Mouse (Mus musculus) stomach, postnatal 0 days (tissue): ENCODE measurements around the gene Rsph4a. TPM values are rescaled to one million over a fixed set of nuclear protein-coding genes. Genes with fewer than 3 reads are reported as not detected.
"Not testable (repeated sequence)": the region's sequence is repeated elsewhere in the genome, so short reads cannot be mapped to it uniquely, and the experiment has no call there.

Experiments
- ATAC-seq: fragments of 200-750 bp; cut with Nextera tagmentation; 2 replicates; pipeline ENCODE4 v1.8.0; 2017; ENCODE audit not compliant: low FRiP score, low TSS enrichment
- DNase-seq: peaks from one replicate; pipeline ENCODE4 v3.0.0-alpha.2; 2016; ENCODE audit warnings: low spot score
- H3K27ac ChIP-seq: fragments of 300-500 bp; sonication (generic); replicated peaks from 2 replicates; pipeline ENCODE4 v1.5.1; 2014; ENCODE audit warnings: mild to moderate bottlenecking, control low read depth
- H3K27me3 ChIP-seq: fragments of 300-500 bp; sonication (generic); 2 replicates; pipeline ENCODE4 v1.6.1; 2014; ENCODE audit warnings: low read length; ENCODE audit not compliant: control insufficient read depth, insufficient read depth
- H3K36me3 ChIP-seq: fragments of 300-500 bp; sonication (generic); 2 replicates; pipeline ENCODE4 v1.6.1; 2014; ENCODE audit warnings: low read length, mixed read lengths; ENCODE audit not compliant: control insufficient read depth, insufficient read depth
- H3K4me1 ChIP-seq: fragments of 300-500 bp; sonication (generic); replicated peaks from 2 replicates; pipeline ENCODE4 v1.6.1; 2014; ENCODE audit warnings: antibody characterized with exemption; ENCODE audit not compliant: control insufficient read depth, insufficient read depth
- H3K4me2 ChIP-seq: fragments of 300-500 bp; sonication (generic); replicated peaks from 2 replicates; pipeline ENCODE4 v1.6.1; 2014; ENCODE audit warnings: low read depth, mild to moderate bottlenecking, control low read depth, moderate library complexity
- H3K4me3 ChIP-seq: fragments of 300-500 bp; sonication (generic); 2 replicates; pipeline ENCODE4 v1.5.1; 2014; ENCODE audit warnings: low read depth, low read length, control low read depth
- H3K9ac ChIP-seq: fragments of 300-500 bp; sonication (generic); 2 replicates; pipeline ENCODE4 v1.6.1; 2014; ENCODE audit warnings: mild to moderate bottlenecking, low read length, control low read depth, mixed read lengths
- H3K9me3 ChIP-seq: fragments of 300-500 bp; sonication (generic); 2 replicates; pipeline ENCODE4 v1.6.1; 2016; ENCODE audit warnings: low read length; ENCODE audit not compliant: control insufficient read depth
- CTCF ChIP-seq: IDR thresholded peaks from 2 replicates; pipeline ENCODE4 v1.5.1; 2016; ENCODE audit warnings: antibody characterized with exemption, low read depth, mild to moderate bottlenecking, moderate library complexity
- EP300 ChIP-seq: optimal IDR thresholded peaks from 2 replicates; pipeline ENCODE3; 2016; ENCODE audit warnings: antibody characterized with exemption
- WGBS: fragments of 180-500 bp; shearing (Covaris S2); extraction: QIAGEN DNeasy Blood & Tissue Kit; methylation state at CpG from one replicate; pipeline ENCODE4 v1.1.7; 2014; 5-methylcytosine and 5-hydroxymethylcytosine counted together
- polyA plus RNA-seq: library from polyadenylated mRNA; unstranded; fragments of >200 nt; fragmentation: Nextera tagmentation; extraction: Ambion mirVana; gene quantifications from 2 replicates; pipeline ENCODE4 v1.2.1, GENCODE M21; 2015

Gene Rsph4a
- 0.12 TPM in 1 of 2 replicates, not detected in the other for polyA plus RNA-seq

DNA sequence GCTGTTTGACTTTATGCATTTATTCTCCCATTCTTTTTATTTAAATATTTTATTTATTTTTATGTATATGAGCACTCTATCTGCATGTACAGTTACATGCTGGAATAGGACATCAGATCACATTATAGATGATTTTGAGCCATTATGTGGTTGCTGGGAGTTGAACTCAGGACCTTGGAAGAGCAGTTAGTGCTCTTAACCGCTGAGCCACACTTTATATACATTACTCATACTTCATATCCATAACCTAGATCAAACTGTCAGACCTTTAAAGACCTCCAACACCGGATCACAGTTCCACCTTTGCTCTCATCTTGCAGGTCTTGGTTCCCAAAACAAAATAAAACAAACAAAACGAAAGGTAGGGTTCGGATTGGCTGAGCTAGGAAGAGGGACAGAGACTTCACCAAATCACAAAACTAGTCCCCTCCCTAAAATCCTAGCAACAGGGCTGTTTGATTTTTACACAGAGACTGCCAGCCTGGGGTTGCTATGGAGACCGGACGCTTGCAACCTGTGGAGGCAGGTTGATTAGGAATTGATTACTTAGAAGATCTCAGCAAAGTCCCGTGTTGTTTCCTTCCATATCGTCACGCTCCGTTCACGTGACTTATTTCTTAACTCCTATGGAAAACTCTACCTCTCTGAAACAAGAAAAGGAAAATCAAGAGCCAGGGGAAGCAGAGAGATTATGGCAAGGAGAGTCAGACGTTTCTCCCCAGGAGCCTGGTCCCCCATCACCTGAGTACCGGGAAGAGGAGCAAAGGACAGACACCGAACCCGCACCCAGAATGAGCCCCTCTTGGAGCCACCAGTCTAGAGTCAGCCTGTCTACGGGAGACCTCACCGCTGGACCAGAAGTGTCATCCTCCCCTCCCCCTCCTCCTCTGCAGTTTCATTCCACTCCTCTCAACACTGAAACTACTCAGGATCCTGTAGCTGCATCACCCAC, at the start of gene Rsph4a:
Gene Rsph4a (plus strand): TSS at position 582 of the 952 bp plus-strand sequence.
- peak; percentile 92 for ATAC-seq

DNA sequence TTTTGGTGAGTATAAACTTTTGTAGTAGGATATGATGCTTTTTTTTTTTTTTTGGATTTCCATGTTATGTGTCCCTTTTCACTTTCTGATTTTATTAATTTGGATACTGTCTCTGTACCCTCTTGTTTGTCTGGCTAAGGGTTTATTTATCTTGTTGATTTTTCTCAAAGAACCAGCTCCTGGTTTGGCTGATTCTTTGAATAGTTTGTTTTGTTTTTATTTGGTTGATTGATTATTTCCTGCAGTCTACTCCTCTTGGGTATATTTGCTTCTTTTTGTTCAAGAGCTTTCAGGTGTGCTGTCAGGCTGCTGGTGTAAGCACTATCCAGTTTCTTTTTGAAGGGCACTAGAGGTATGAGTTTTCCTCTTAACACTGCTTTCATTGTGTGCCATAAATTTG, 47.5 kb upstream of the Rsph4a start, which contains the start of gene Sult3a1:
Gene Sult3a1 (plus strand): TSS at position 301 of the 400 bp plus-strand sequence.
- DNase-seq: no peak
- no peak for TF ChIP-seq EP300
- no peak for TF ChIP-seq CTCF
- no peak within 1 kb of the TSS for H3K4me3 ChIP-seq
- H3K36me3 ChIP-seq: no peaks in the 10 kb centered on the region
- no peak within 1 kb of the TSS for H3K9ac ChIP-seq
- no peaks in the 10 kb centered on the region for H3K27me3 ChIP-seq
- no peak for ATAC-seq
- H3K4me1 ChIP-seq: no peaks in the 10 kb centered on the region
- H3K9me3 ChIP-seq: no peaks in the 10 kb centered on the region
- H3K27ac ChIP-seq: no peak within 1 kb of the TSS
- H3K4me2 ChIP-seq: no peak within 1 kb of the TSS

More for the DNA sequence above, at the start of gene Rsph4a:
- peak within 1 kb of the TSS; percentile 27; the same call in 1 of the 2 replicates for H3K9ac ChIP-seq
- no peaks in the 10 kb centered on the region for H3K36me3 ChIP-seq
- H3K9me3 ChIP-seq: no peaks in the 10 kb centered on the region
- peak within 1 kb of the TSS; percentile 57 for H3K4me2 ChIP-seq
- no peaks in the 10 kb centered on the region for H3K27me3 ChIP-seq
- DNase-seq: peak; percentile 59
- TF ChIP-seq CTCF (no peak), EP300 (no peak)
- H3K27ac ChIP-seq: no peak within 1 kb of the TSS
- peak within 1 kb of the TSS; percentile 37 for H3K4me3 ChIP-seq
- H3K4me1 ChIP-seq: no peaks in the 10 kb centered on the region
- 6% methylated on average over 17 of the region's 17 CpGs for WGBS

- H3K4me1 ChIP-seq: no peaks in the 10 kb centered on the region
Observed at GRCm38 (mm10) chr10:33865994-33866393, 38.9 kb upstream of the Rsph4a start.

GRCm38 (mm10) chr10:33870441-33870840, 34.5 kb upstream of the Rsph4a start:
- no peak for TF ChIP-seq CTCF
- TF ChIP-seq EP300: no peak

More at GRCm38 (mm10) chr10:33865994-33866393, 38.9 kb upstream of the Rsph4a start:
- DNase-seq (no peak), ATAC-seq (no peak)
- H3K27me3 ChIP-seq: no peaks in the 10 kb centered on the region
- 45% methylated on average over 2 of the region's 2 CpGs for WGBS
- no peak overlapping the region for H3K27ac ChIP-seq
- H3K4me2 ChIP-seq: no peak overlapping the region
- H3K36me3 ChIP-seq: no peaks in the 10 kb centered on the region
- no peak for TF ChIP-seq EP300
- TF ChIP-seq CTCF: no peak
- H3K9me3 ChIP-seq: no peaks in the 10 kb centered on the region
- no peak overlapping the region for H3K4me3 ChIP-seq
- no peak overlapping the region for H3K9ac ChIP-seq

DNA sequence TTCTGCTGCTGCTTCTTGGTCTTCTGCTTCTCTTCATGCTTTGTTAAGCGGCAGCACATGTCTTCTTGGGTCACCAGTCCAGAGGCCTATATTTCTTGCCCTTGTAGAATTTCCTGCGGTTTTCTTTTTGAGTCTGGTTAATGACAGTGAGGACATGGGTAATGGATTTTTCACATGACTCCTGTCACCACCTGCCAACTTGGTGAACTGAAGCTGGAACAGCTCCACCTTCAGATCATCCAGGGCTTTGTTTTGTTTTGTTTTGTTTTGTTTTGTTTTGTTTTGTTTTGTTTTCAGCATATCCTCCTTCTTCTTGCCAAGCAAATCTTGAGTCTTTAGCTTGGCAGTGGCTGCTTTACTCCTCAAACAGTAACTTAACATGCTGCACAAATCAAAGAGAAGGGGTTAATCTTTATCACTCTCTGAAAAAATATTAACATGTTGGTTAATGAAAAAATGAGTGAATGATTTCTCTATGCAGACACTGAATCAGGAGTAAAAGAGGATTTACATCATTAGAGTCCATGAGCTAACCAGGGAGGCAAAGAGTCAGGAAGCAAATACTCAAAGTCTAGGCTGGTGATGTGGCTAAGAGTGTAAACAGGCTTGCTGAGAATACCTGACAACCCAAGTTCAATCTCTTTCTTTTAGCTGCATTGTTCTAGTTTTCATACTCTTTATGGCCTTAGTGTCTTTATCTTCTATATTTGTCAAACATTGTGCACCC, 32.1 kb upstream of the Rsph4a start:
- Histone ChIP-seq H3K27me3 (no peaks in the 10 kb centered on the region), H3K9ac (no peak overlapping the region), H3K9me3 (no peaks in the 10 kb centered on the region), H3K36me3 (no peaks in the 10 kb centered on the region), H3K27ac (no peak overlapping the region), H3K4me2 (no peak overlapping the region), H3K4me1 (no peaks in the 10 kb centered on the region), H3K4me3 (no peak overlapping the region)
- DNase-seq: no peak
- no peak for ATAC-seq
- 82% methylated on average over 2 of the region's 2 CpGs for WGBS
- TF ChIP-seq EP300 (no peak), CTCF (no peak)

More at GRCm38 (mm10) chr10:33870441-33870840, 34.5 kb upstream of the Rsph4a start:
- DNase-seq: no peak
- H3K4me1 ChIP-seq: no peaks in the 10 kb centered on the region
- no peak overlapping the region for H3K4me3 ChIP-seq
- H3K27me3 ChIP-seq: no peaks in the 10 kb centered on the region
- 0% methylated on average over 1 of the region's 1 CpGs for WGBS
- H3K9ac ChIP-seq: no peak overlapping the region
- no peak overlapping the region for H3K27ac ChIP-seq
- no peak overlapping the region for H3K4me2 ChIP-seq
- H3K36me3 ChIP-seq: no peaks in the 10 kb centered on the region
- ATAC-seq: no peak
- H3K9me3 ChIP-seq: no peaks in the 10 kb centered on the region

GRCm38 (mm10) chr10:33882411-33882810, 22.5 kb upstream of the Rsph4a start:
- ATAC-seq, H3K4me2 ChIP-seq, H3K9ac ChIP-seq, H3K4me1 ChIP-seq, DNase-seq, H3K27me3 ChIP-seq, H3K9me3 ChIP-seq, H3K27ac ChIP-seq, H3K36me3 ChIP-seq, H3K4me3 ChIP-seq: not testable (repeated sequence)
- WGBS: 84% methylated on average over 2 of the region's 2 CpGs

DNA sequence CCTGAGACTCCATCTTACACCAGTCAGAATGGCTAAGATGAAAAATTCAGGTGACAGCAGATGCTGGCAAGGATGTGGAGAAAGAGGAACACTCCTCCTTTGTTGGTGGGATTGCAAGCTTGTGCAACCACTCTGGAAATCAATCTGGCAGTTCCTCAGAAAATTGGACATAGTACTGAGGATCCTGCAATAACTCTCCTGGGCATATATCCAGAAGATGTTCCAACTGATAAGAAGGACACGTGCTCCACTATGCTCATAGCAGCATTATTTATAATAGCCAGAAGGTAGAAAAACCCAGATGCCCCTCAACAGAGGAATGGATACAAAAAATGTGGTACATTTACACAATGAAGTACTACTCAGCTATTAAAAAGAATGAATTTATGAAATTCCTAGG, 3.4 kb upstream of the Rsph4a start:
- not testable (repeated sequence) for ATAC-seq, DNase-seq
- 76% methylated on average over 1 of the region's 1 CpGs for WGBS

More for the DNA sequence above, 3.4 kb upstream of the Rsph4a start:
- H3K36me3 ChIP-seq, H3K9ac ChIP-seq, H3K9me3 ChIP-seq, H3K4me3 ChIP-seq, H3K4me1 ChIP-seq, H3K27ac ChIP-seq, H3K27me3 ChIP-seq, H3K4me2 ChIP-seq: not testable (repeated sequence)
